Comparison of ENCODE assay signal across 16 mouse cellular contexts in the genomic region with DNA sequence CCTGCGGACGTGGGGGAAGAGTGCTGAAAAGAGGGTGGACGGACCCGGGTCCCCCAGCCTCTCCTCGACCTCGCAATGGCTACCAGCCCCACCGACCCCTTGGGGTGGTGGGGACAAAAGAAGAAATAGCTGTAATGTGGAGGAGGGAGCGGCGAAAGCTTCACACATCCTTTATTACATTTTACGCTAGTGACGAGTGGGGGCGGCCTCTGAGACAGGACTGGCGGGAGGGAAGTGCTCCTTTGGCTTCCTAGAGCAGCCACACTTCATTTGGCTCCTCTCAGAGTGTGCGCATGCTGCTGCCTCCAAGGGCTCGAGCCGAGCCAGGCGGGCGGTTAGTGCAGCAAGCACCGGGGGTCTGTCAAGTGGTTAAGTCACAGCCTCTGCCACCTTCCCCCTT. TPM values are rescaled to one million over a fixed set of nuclear protein-coding genes. Genes with fewer than 3 reads are reported as not detected.
A peak's percentile ranks its signal among the peaks of the same experiment; 100 is the strongest.
DNase-seq lines count a peak whose midpoint lies in the region.
"Had no signal": no experiment of that assay in that cellular context is flagged by ENCODE, and none has a peak within 500 bp of the region (broad histone marks: within the 10 kb centered on the region; RNA-seq: fewer than 3 reads in every experiment).

No protein-coding gene starts in this region.

- DNase-seq in A20 (ENCODE audit: low read depth, low spot score) (peak; percentile 40), ES-CJ7 (ENCODE audit: low read depth, low spot score) (peak; percentile 23), R1 (ENCODE audit: low read depth, low spot score) (peak; percentile 58)
- DNase-seq in adrenal gland, postnatal 14 days: peak; percentile 1
- peak; percentile 76 for DNase-seq in heart, adult 11 months
- DNase-seq in retina, embryonic 14.5 days (ENCODE audit: low spot score): peak; percentile 1

RNA-seq across cellular contexts. Expression of a gene that starts 24.1 kb away (rescaled TPM):
- not detected in 2 replicates for total RNA-seq in adrenal gland, postnatal 14 days (2021)
- total RNA-seq: adrenal gland, postnatal 10 days; adrenal gland, postnatal 4 days; common myeloid progenitor, adult 5-6 weeks; gastrocnemius, adult 18-20 months; gastrocnemius, postnatal 10 days; gastrocnemius, postnatal 36 days; granulocyte monocyte progenitor cell, adult 5-6 weeks; heart, adult 8-10 months; heart, postnatal 25 days; hematopoietic stem cell, adult 5-6 weeks had no signal

RNA-seq across cellular contexts. Expression of a gene that starts 52.2 kb away (rescaled TPM):
- not detected in 2 replicates for total RNA-seq in adrenal gland, postnatal 14 days (2021)
- total RNA-seq: adrenal gland, postnatal 10 days; adrenal gland, postnatal 4 days; common myeloid progenitor, adult 5-6 weeks; gastrocnemius, postnatal 10 days; granulocyte monocyte progenitor cell, adult 5-6 weeks; heart, postnatal 25 days; hematopoietic stem cell, adult 5-6 weeks had no signal

Comparison
In these comparisons a context has a peak if more than half of its experiments do, and no peak if none do; other contexts are left out.
1. Peak in every context shown above with its lines: DNase-seq.
2. DNase-seq: peak in every context shown above with its lines; median percentile 76 in heart, adult 11 months; 58 in R1; 40 in A20; 23 in ES-CJ7; 1 in adrenal gland, postnatal 14 days; 1 in retina, embryonic 14.5 days.